Mouse (Mus musculus): ENCODE measurements around the gene Vmn2r14.
"Not testable (repeated sequence)": the region's sequence is repeated elsewhere in the genome, so short reads cannot be mapped to it uniquely, and the experiment has no call there.

The Vmn2r14 gene

GRCm38 (mm10) chr5:109224608-109225007, at the start of gene Vmn2r14:
Gene Vmn2r14 (minus strand): TSS chr5:109224708.
- DNase-seq (ENCODE audit: low read depth, low spot score), result no peak

DNA sequence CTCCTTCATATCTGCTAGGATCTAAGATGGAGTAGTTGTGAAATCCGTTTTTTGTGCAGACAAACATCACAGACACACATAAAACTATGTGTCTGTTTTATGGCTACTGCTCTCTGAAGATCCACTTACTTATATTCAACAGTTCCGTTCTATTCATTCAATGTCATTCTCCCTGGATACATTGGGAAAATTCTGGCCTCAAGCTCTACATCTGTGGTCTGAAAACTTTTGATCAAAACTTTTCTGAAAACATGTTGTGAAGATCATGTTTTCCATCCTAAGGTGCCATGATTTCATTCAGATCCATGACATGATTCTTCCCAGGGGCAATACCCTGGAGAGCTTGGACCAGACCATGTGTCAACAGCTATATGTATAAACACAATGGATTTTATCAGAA, 32.4 kb downstream of the Vmn2r14 start, which contains the start of gene Vmn2r13:
Vmn2r13 (minus strand) TSS at position 101 of the 400 bp plus-strand sequence.
- DNase-seq (ENCODE audit: low read depth, low spot score), result not testable (repeated sequence)

- not testable (repeated sequence) for DNase-seq (ENCODE audit: low read depth, low spot score)
Observed at GRCm38 (mm10) chr5:109166851-109167250, 57.7 kb downstream of the Vmn2r14 start.

All from embryo, embryonic 11.5 days (tissue).